Mouse (Mus musculus) Patski (cell line): ENCODE measurements at regions not wholly inside any gene's neighbourhood (a gene's known extent, or its start where the extent isn't known, plus 50 kb on each side); places are given as distances from the start of the nearest gene placed in this dataset.

Source experiments
- ATAC-seq: fragments of 100-300 bp; one replicate; pipeline ENCODE4 v1.8.0; 2021
- CTCF ChIA-PET: fragments of 350-600 bp; sonication (Branson Sonifier 250); formaldehyde crosslinking; loops from one replicate; lab custom pipeline; 2022; ENCODE audit warnings: inconsistent platforms; lab: Charles Lee
- POLR2A ChIA-PET: fragments of 350-600 bp; sonication (Branson Sonifier 250); formaldehyde crosslinking; loops from one replicate; lab custom pipeline; 2022; ENCODE audit warnings: antibody characterized with exemption, inconsistent platforms; lab: Charles Lee
- DNase-seq: peaks from one replicate; pipeline ENCODE4 v3.0.0-alpha.2; 2011; ENCODE audit warnings: low read depth, low spot score
- H3K27me3 ChIP-seq: fragments of 371-371 bp; one replicate; pipeline ENCODE4 v1.5.1; 2021
- CTCF ChIP-seq: fragments of 100-300 bp; IDR thresholded peaks from one replicate; pipeline ENCODE4 v1.5.1; 2021
- in situ Hi-C: fragments of 300-500 bp; cut with MboI; formaldehyde crosslinking; loops from 3 replicates; pipeline ENCODE4 v1.11.1; 2018; ENCODE audit warnings: low pct_unique_long_range_greater_than_20kb, mixed read lengths

DNA sequence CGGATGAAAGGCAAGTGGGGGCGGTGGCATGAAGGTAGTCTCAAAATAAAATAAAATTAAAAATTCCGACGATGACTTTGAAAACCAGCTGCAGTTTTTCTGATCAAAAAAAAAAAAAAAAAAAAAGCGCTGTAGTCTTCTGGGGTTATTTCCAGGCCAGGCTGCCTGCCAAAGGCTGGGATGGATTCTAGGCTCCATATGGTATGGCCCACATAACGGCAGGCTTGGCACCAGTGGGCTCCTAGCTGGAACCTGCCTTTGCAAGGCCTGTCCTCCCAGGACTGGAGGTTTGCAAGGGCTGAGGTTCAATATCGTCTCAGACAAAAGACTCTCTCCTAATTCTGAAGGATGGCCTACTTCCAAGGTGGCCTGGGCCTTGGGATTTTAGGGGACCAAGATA is 280.6 kb upstream of the Tbx3 start:
- ChIA-PET CTCF (no interaction called here), POLR2A (no interaction called here)
- no peaks in the 10 kb centered on the region for H3K27me3 ChIP-seq
- DNase-seq (no peak), ATAC-seq (no peak)
- no peak for TF ChIP-seq CTCF
- in situ Hi-C loops = no loop called here

DNA sequence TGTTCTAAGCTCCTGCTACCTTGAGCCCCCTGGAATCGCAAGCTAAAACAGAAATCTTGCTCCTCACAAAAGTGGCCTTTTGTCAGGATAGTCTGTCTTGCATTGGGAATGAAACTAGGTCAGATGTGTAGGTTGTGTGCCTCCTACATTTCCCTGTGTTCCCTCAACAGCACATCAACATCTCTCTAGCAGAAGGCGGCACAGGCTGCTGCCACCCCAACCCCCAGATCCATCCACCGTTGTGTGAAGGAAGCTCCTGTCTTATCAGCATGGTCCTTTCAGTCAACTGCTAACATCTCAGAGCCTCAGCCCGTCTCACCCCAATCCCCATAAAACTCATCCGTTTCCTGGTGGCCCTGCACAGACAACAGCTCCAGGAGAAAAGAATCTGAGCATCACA is 272.0 kb upstream of the Tbx3 start:
- ChIA-PET CTCF (no interaction called here), POLR2A (no interaction called here)
- DNase-seq (no peak), ATAC-seq (no peak)
- no peak for TF ChIP-seq CTCF
- in situ Hi-C loops = no loop called here
- no peaks in the 10 kb centered on the region for H3K27me3 ChIP-seq

DNA sequence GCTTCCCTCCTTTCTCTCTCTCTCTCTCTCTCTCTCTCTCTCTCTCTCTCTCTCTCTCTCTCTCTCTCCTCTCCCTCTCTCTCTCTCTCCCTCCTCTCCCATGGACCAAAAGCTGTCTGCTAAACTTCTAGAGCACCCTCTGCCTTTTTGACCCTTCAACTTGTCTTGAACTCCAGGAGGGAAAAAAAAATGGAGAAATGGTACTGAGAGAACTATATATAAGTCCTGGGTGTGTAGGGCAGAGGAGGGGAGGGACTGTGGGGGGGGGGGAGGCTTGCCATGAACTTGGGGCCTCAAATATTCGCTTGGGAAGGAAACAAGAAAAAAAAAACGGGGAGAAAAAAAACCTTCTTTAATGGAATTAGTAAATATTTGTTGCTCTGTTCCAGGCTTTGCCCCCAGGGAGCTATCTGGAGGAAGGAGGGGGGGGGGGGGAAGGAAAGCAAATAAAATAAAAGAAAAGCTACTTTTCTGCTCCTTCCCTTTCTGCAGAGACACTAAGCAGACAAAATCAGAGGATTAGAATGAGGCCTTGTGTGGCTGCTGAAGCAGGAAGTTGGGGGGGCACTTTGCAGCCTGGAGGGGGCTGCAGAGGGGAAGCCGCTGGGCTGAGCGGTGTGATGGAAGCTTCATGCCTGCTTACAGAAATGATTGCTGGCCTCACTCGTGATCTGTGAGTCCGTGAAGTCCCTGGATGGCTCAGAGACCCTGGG is 270.1 kb upstream of the Tbx3 start:
- ATAC-seq (no peak), DNase-seq (no peak)
- ChIA-PET POLR2A (no interaction called here), CTCF (no interaction called here)
- TF ChIP-seq CTCF = no peak
- no peaks in the 10 kb centered on the region for H3K27me3 ChIP-seq
- in situ Hi-C loops = no loop called here

DNA sequence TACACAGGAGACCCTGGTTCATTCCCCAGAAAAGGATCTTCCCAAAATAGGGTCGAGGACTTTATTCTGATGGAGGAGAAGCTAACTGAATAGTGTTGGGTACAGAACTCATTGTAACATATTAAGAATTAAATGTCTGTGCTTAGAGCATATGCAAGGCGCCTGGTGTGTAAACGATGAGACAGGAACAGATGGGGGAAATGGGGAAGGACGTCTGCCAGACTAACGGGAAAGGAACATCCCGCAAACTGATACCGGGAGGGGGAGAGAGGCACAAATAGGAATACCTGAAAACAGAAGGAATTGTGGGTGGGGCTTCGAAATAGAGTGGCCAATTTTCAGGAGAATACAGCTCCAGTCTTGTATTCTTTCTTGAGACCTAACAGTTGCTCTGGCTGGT is 268.6 kb upstream of the Tbx3 start:
- no peak for TF ChIP-seq CTCF
- ChIA-PET POLR2A (no interaction called here), CTCF (no interaction called here)
- ATAC-seq (no peak), DNase-seq (no peak)
- in situ Hi-C loops = no loop called here
- H3K27me3 ChIP-seq = no peaks in the 10 kb centered on the region

DNA sequence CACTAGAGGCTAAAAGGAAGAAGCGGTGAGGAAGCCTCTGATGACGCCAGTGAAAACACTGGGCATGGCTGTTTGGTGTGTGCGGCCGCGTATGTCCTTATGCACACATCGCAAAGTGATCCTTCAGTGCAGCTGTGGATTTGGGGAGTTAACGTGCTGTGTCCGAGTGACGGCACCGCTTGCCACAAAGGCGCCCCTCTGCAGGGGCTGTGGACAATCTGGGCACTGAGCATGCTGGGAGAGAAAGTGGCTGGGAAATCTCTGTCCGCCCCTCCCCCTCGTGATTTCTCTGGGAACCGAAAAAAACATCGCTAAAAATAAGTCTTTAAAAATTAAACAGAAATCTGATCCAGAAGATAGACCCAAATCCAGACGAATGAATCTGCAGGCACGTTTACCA is 267.8 kb upstream of the Tbx3 start:
- TF ChIP-seq CTCF = no peak
- POLR2A ChIA-PET = no interaction called here
- in situ Hi-C loops = no loop called here
- CTCF ChIA-PET = no interaction called here
- ATAC-seq (no peak), DNase-seq (no peak)
- H3K27me3 ChIP-seq = no peaks in the 10 kb centered on the region

DNA sequence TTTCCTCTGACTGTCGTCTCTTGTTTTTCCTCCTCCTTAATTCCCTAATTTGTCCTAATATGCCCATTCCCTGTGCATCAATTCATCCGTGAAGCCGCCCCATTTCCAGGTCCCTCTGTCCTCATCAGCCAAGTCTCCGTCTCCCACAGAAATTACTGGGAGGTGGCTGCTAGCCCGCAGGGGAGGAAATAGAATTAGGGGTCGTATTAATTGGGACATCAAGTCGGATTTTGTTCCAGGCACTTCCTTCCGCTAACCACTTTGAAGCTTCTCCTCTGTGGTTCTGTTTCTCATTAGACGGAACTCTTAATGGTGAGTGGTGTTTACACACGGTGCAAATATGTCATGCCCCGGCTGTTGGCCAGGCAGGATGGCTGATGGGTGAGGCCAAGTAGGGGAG is 259.5 kb upstream of the Tbx3 start:
- H3K27me3 ChIP-seq = no peaks in the 10 kb centered on the region
- no peak for TF ChIP-seq CTCF
- in situ Hi-C loops = no loop called here

DNA sequence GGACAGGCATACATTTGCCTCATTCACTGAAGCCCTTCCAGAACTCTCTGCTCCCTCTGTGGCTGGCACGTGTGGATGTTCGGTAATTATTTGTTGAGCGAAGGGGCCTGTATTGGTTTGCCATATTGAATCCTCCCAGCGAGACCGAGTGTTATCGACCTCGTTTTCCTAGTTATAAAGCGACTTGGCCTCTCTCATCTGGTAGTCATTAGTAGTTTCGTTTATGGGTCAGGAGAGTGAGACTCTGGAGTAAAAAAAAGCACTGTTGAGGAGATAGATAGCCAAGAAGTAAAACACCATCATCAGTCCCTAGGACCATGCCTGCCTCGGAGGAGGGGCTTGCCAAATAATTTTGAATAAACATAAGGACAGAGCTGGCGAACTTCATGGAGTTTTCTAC is 254.6 kb upstream of the Tbx3 start:
- ATAC-seq (no peak), DNase-seq (no peak)
- ChIA-PET CTCF (no interaction called here), POLR2A (no interaction called here)
- in situ Hi-C loops = no loop called here
- H3K27me3 ChIP-seq = no peaks in the 10 kb centered on the region
- no peak for TF ChIP-seq CTCF

More for the DNA sequence above, 259.5 kb upstream of the Tbx3 start:
- ATAC-seq = no peak
- CTCF ChIA-PET = no interaction called here
- DNase-seq = no peak
- POLR2A ChIA-PET = no interaction called here

DNA sequence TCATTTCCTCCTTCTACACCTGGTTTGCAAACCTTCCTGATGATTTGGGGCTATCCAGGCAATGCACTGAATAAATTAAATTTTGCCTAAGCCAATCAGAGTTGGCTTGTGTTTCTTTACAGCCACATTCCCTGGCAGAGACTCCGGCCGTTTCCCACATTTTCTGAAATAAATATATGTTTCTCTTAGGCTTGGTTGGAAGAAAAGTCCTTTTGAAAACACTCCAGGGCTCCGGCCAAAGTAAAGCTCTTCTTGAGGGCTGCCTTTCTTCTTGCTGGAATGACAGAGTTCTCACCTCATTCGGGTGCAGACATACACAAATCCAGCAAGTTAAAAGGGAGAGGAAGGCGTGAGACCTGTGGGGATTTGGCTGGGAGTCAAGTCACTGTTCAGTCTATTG is 252.0 kb upstream of the Tbx3 start:
- POLR2A ChIA-PET = no interaction called here
- no peaks in the 10 kb centered on the region for H3K27me3 ChIP-seq
- TF ChIP-seq CTCF = no peak
- in situ Hi-C loops = no loop called here
- CTCF ChIA-PET = no interaction called here
- DNase-seq (no peak), ATAC-seq (no peak)

DNA sequence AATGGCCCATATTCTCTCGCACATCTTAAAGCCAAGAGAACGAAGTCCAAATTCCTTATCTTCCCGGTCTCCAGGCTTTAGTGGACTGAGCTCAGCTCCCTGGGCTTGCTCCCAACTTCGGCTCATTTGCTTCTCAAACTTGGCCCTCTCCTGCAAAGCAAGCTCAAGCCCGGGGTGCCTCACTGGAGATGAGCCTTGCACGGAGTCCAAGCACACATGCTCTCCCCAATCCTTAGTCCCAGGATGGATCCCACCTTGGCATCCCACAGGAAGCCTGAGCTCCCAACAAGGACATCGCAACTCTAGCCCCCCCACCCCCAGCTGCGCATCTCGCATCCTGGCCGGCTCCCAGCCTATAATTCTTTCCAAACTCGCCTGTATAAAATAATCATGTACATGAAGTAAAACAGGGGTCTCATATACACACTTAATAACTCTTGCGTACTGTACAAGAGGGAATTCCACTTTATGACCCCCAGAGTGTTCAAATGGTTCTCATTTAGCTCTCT is 242.9 kb upstream of the Tbx3 start:
- DNase-seq (no peak), ATAC-seq (no peak)
- no peaks in the 10 kb centered on the region for H3K27me3 ChIP-seq
- in situ Hi-C loops = no loop called here
- TF ChIP-seq CTCF = no peak
- POLR2A ChIA-PET = no interaction called here
- CTCF ChIA-PET = no interaction called here

DNA sequence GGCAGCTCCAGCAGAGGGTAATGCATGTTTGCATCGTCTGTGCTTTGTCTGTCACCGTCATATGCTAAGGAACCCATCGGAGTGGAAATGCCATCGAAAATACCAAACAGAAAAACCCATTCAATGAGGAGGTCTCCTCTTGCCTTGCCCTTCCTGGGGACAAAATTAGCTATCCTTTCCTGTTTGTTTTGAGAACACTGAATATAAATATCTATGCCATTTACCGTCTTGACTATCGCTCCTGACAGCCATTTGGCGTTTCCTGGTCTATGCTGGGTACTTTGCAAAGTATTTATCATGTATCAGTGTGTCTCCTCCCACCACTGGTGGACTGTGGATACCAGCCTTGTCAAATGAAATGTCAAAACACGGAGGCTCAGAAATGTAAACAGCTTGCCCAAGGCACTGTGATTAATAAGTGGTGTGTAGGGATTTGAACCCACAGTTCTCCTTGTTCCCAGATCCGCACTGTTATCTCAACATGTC is 239.2 kb upstream of the Tbx3 start:
- no peak for TF ChIP-seq CTCF
- H3K27me3 ChIP-seq = no peaks in the 10 kb centered on the region

DNA sequence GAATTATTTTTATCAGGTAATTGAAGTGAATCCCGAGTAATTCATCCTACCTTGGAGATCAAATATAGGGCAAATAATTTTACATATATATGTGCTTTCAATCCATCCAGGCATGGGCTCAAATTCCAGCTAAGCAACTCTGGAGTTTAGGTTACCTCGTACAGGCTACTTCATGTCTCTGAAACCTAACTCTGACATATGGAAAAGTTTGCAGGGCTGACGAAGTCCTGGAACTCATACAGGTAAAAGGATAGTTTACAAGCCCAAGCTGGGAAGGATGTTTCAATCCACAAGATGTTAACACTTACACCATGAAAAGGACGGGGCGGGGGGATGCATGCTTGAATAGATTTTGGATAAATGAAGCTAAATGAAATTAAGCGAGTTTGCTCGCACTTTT is 235.9 kb upstream of the Tbx3 start:
- TF ChIP-seq CTCF = no peak
- DNase-seq (no peak), ATAC-seq (no peak)
- no peaks in the 10 kb centered on the region for H3K27me3 ChIP-seq
- ChIA-PET POLR2A (no interaction called here), CTCF (no interaction called here)
- in situ Hi-C loops = no loop called here

More for the DNA sequence above, 239.2 kb upstream of the Tbx3 start:
- POLR2A ChIA-PET = no interaction called here
- CTCF ChIA-PET = interaction anchor here (0.6 kb wide), 1 partner anchor 482 kb away, joined by 3 read pairs; no protein-coding TSS in a partner anchor
- in situ Hi-C loops = no loop called here
- ATAC-seq (no peak), DNase-seq (no peak)

DNA sequence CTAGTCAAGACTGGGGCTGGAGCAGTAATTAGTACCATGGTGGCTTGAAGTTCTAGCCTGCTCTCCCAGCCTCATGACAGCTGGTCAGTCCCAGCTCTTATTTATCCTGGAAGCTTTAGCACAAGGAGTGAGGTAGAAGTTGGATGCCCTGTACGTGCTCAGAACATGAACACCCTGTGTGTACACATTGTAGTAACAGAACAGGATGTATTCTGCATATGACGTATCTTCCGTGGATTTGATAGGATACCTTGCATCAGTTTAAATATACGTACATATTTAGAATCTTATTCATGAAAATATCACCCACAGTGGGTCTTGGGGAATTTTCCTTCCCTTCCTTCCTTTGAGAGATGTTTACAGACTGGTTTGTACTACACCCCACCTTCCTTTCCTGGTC is 222.0 kb upstream of the Tbx3 start:
- POLR2A ChIA-PET = no interaction called here
- in situ Hi-C loops = no loop called here
- CTCF ChIA-PET = no interaction called here
- ATAC-seq (no peak), DNase-seq (no peak)
- no peaks in the 10 kb centered on the region for H3K27me3 ChIP-seq
- no peak for TF ChIP-seq CTCF
